In the genomic region with DNA sequence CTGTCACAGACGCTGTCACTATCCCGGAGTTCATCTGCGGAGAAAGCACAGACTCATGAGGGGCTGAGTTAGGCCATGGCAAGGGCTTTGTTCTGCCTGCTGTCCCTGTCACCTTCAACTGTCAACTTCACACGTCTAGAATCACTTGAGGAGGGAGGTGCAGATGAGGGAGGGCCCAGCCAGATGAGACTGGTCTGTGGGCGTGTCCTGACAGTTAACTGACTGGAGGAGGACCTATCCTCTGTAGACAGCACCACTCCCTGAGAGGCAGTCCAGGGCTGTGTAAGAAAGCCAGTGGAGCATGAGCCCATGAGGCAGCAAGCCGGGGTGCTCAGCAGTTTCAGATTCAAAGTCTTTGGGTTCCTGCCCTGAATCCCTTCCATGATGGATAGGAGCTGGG, we compare ENCODE assay signal across 10 mouse cellular contexts.
DNase-seq lines count a peak whose midpoint lies in the region; ATAC-seq and TF ChIP-seq lines count a peak whose summit lies in the region.
"Had no signal": no experiment of that assay in that cellular context is flagged by ENCODE, and none has a peak within 500 bp of the region (broad histone marks: within the 10 kb centered on the region; RNA-seq: fewer than 3 reads in every experiment).

No protein-coding gene starts in this region.

- H3K9me3 ChIP-seq in forebrain, embryonic 12.5 days, result no peaks in the 10 kb centered on the region
- H3K9me3 ChIP-seq in forebrain, embryonic 10.5 days, result no peaks in the 10 kb centered on the region
- H3K9me3 ChIP-seq in stomach, postnatal 0 days (ENCODE audit: control insufficient read depth, low read length), result no peaks in the 10 kb centered on the region
- H3K9me3 ChIP-seq in limb, embryonic 10.5 days (replicated peaks), result no peaks in the 10 kb centered on the region

- H3K4me1 ChIP-seq in forebrain, embryonic 12.5 days, result peaks cover 11% of the 10 kb centered on the region
- H3K4me1 ChIP-seq in forebrain, embryonic 10.5 days, result peaks cover 24% of the 10 kb centered on the region
- no peaks in the 10 kb centered on the region for H3K4me1 ChIP-seq in stomach, postnatal 0 days (replicated peaks; ENCODE audit: control insufficient read depth, insufficient read depth)
- peaks cover 18% of the 10 kb centered on the region for H3K4me1 ChIP-seq in limb, embryonic 10.5 days

- H3K9ac ChIP-seq in forebrain, embryonic 12.5 days, result no peak overlapping the region
- no peak overlapping the region for H3K9ac ChIP-seq in stomach, postnatal 0 days (ENCODE audit: low read length)

- no peak for TF ChIP-seq EP300 in stomach, postnatal 0 days (optimal IDR thresholded peaks at IDR 0.05)

- no peak overlapping the region for H3K4me2 ChIP-seq in forebrain, embryonic 12.5 days
- no peak overlapping the region for H3K4me2 ChIP-seq in stomach, postnatal 0 days (replicated peaks; ENCODE audit: low read depth)

- WGBS in forebrain, embryonic 12.5 days, result 65% methylated on average over 6 of the region's 6 CpGs
- 71% methylated on average over 6 of the region's 6 CpGs for WGBS in forebrain, embryonic 10.5 days
- 62% methylated on average over 6 of the region's 6 CpGs for WGBS in stomach, postnatal 0 days
- 42% methylated on average over 6 of the region's 6 CpGs for WGBS in limb, embryonic 10.5 days

- H3K4me3 ChIP-seq in forebrain, embryonic 12.5 days (replicated peaks), result no peak overlapping the region
- no peak overlapping the region for H3K4me3 ChIP-seq in forebrain, embryonic 10.5 days
- H3K4me3 ChIP-seq in stomach, postnatal 0 days (ENCODE audit: low read depth, low read length), result no peak overlapping the region
- no peak overlapping the region for H3K4me3 ChIP-seq in limb, embryonic 10.5 days
- H3K4me3 ChIP-seq in layer of hippocampus, adult 2 months, result no peak overlapping the region

- TF ChIP-seq CTCF in stomach, postnatal 0 days (IDR thresholded peaks at IDR 0.05; ENCODE audit: low read depth), result no peak
- TF ChIP-seq CTCF in layer of hippocampus, adult 2 months (conservative IDR thresholded peaks at IDR 0.05), result no peak

- DNase-seq in forebrain, embryonic 10.5 days (ENCODE audit: extremely low spot score, low spot score), result no peak
- peak; percentile 20 for DNase-seq in retina, postnatal 1 day
- no peak for DNase-seq in retina, embryonic 14.5 days (ENCODE audit: low spot score)
- DNase-seq in heart, postnatal 4 days, result peak; percentile 58
- no peak for DNase-seq in stomach, postnatal 0 days (ENCODE audit: low spot score)
- DNase-seq in limb, embryonic 10.5 days (ENCODE audit: low spot score), result no peak
- DNase-seq in layer of hippocampus, adult 2 months (ENCODE audit: low spot score in 2 of 2), result no peak
- DNase-seq: midbrain, embryonic 14.5 days; right cerebral cortex, postnatal 25 days had no signal

- peak overlapping the region; percentile 27 for H3K27ac ChIP-seq in forebrain, embryonic 12.5 days
- H3K27ac ChIP-seq in forebrain, embryonic 10.5 days, result no peak overlapping the region
- no peak overlapping the region for H3K27ac ChIP-seq in stomach, postnatal 0 days (replicated peaks)
- no peak overlapping the region for H3K27ac ChIP-seq in limb, embryonic 10.5 days
- no peak overlapping the region for H3K27ac ChIP-seq in layer of hippocampus, adult 2 months

- peak; percentile 69; the same call in 1 of the 2 replicates for ATAC-seq in forebrain, embryonic 12.5 days (ENCODE audit: low FRiP score)
- ATAC-seq in stomach, postnatal 0 days (ENCODE audit: low FRiP score, low TSS enrichment), result 0 out of 2 replicates have a peak, but pooled peaks have one; percentile 43

- no peaks in the 10 kb centered on the region for H3K27me3 ChIP-seq in forebrain, embryonic 12.5 days
- no peaks in the 10 kb centered on the region for H3K27me3 ChIP-seq in forebrain, embryonic 10.5 days (ENCODE audit: poor library complexity, severe bottlenecking)
- H3K27me3 ChIP-seq in stomach, postnatal 0 days (ENCODE audit: control insufficient read depth, insufficient read depth, low read length), result no peaks in the 10 kb centered on the region
- H3K27me3 ChIP-seq in limb, embryonic 10.5 days (ENCODE audit: low read depth, poor library complexity, severe bottlenecking), result no peaks in the 10 kb centered on the region

- H3K36me3 ChIP-seq in forebrain, embryonic 12.5 days (replicated peaks), result peaks cover 49% of the 10 kb centered on the region
- H3K36me3 ChIP-seq in forebrain, embryonic 10.5 days (replicated peaks), result peaks cover 58% of the 10 kb centered on the region
- peaks cover 21% of the 10 kb centered on the region for H3K36me3 ChIP-seq in stomach, postnatal 0 days (ENCODE audit: control insufficient read depth, insufficient read depth, low read length)
- peaks cover 57% of the 10 kb centered on the region for H3K36me3 ChIP-seq in limb, embryonic 10.5 days

Comparison
In these comparisons a context has a peak if more than half of its experiments do, and no peak if none do; other contexts are left out.
1. DNase-seq: peak in retina, postnatal 1 day (single experiment) and heart, postnatal 4 days (single experiment); none in forebrain, embryonic 10.5 days (single experiment), retina, embryonic 14.5 days (single experiment), stomach, postnatal 0 days (single experiment), limb, embryonic 10.5 days (single experiment) and layer of hippocampus, adult 2 months (0 of 2).